Comparison of ENCODE assay signal across 21 mouse cellular contexts in the genomic region with DNA sequence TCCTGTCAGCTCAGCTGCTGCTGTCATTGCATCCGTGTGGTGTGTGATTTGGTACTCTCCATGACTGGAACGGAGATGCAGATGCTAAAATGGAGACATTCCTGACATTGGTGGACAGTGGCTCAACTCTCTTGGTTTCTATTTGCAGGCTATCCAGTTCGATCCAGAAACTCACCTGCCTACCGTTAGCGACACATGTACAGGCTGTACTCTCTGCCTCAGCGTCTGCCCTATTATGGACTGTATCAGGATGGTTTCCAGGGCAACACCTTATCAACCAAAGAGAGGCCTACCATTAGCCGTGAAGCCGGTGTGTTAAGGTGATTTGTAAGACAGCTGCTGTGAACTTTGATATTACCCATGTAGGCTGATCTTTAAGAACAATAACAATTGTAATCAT.
DNase-seq lines count a peak whose midpoint lies in the region; ATAC-seq and TF ChIP-seq lines count a peak whose summit lies in the region.
"Had no signal": no experiment of that assay in that cellular context is flagged by ENCODE, and none has a peak within 500 bp of the region (broad histone marks: within the 10 kb centered on the region; RNA-seq: fewer than 3 reads in every experiment).

No protein-coding gene starts in this region.

- ATAC-seq in forebrain, embryonic 14.5 days: peak; percentile 67; the same call in 1 of the 2 replicates
- ATAC-seq in midbrain, embryonic 13.5 days: 0 out of 2 replicates have a peak, but pooled peaks have one; percentile 50

- no peaks in the 10 kb centered on the region for H3K9me3 ChIP-seq in forebrain, embryonic 14.5 days (replicated peaks; ENCODE audit: control insufficient read depth, low read length)
- no peaks in the 10 kb centered on the region for H3K9me3 ChIP-seq in forebrain, embryonic 10.5 days
- no peaks in the 10 kb centered on the region for H3K9me3 ChIP-seq in midbrain, embryonic 13.5 days
- H3K9me3 ChIP-seq: embryonic facial prominence, embryonic 13.5 days; limb, embryonic 15.5 days; stomach, embryonic 15.5 days had no signal

- H3K4me3 ChIP-seq in forebrain, embryonic 14.5 days (ENCODE audit: low read depth, low read length): no peak overlapping the region
- no peak overlapping the region for H3K4me3 ChIP-seq in forebrain, embryonic 10.5 days
- H3K4me3 ChIP-seq in testis, adult 2 months (ENCODE audit: control insufficient read depth, low read depth, low read length): peak overlapping the region; percentile 14
- no peak overlapping the region for H3K4me3 ChIP-seq in midbrain, embryonic 13.5 days (replicated peaks)
- H3K4me3 ChIP-seq: embryonic facial prominence, embryonic 13.5 days; gastrocnemius, adult 2 months; limb, embryonic 15.5 days; megakaryocyte, embryonic 14.5 days; stomach, embryonic 15.5 days had no signal

- peaks cover 2% of the 10 kb centered on the region; the same call in 1 of the 2 replicates for H3K4me1 ChIP-seq in forebrain, embryonic 14.5 days (ENCODE audit: control insufficient read depth, insufficient read depth, low read length)
- no peaks in the 10 kb centered on the region for H3K4me1 ChIP-seq in forebrain, embryonic 10.5 days
- H3K4me1 ChIP-seq in testis, adult 2 months (ENCODE audit: control insufficient read depth, insufficient read depth, low read length): no peaks in the 10 kb centered on the region
- H3K4me1 ChIP-seq in midbrain, embryonic 13.5 days (replicated peaks): no peaks in the 10 kb centered on the region
- H3K4me1 ChIP-seq: embryonic facial prominence, embryonic 13.5 days; limb, embryonic 15.5 days; megakaryocyte, embryonic 14.5 days; stomach, embryonic 15.5 days had no signal

- WGBS in forebrain, embryonic 14.5 days: 64% methylated on average over 8 of the region's 8 CpGs
- WGBS in forebrain, embryonic 10.5 days: 86% methylated on average over 8 of the region's 8 CpGs
- 72% methylated on average over 8 of the region's 8 CpGs for WGBS in midbrain, embryonic 13.5 days

- DNase-seq in forebrain, embryonic 14.5 days (ENCODE audit: low spot score): peak; percentile 23
- DNase-seq in forebrain, embryonic 10.5 days (ENCODE audit: extremely low spot score, low spot score): no peak
- no peak for DNase-seq in testis, postnatal 10 days (ENCODE audit: low spot score)
- DNase-seq in adrenal gland, postnatal 36 days: no peak
- DNase-seq in lung, postnatal 25 days (ENCODE audit: low spot score): no peak
- no peak for DNase-seq in cerebellum, postnatal 25 days
- DNase-seq: cerebellum, adult 8-10 months; gastrocnemius, adult 2 months; heart, postnatal 4 days; kidney, adult 8-10 months; kidney, postnatal 4 days; lung, postnatal 10 days; spleen, adult 18-20 months; thymus, postnatal 4 days had no signal

- no peak overlapping the region for H3K4me2 ChIP-seq in forebrain, embryonic 14.5 days (ENCODE audit: low read length)
- no peak overlapping the region for H3K4me2 ChIP-seq in midbrain, embryonic 13.5 days (replicated peaks)
- H3K4me2 ChIP-seq: embryonic facial prominence, embryonic 13.5 days; limb, embryonic 15.5 days; stomach, embryonic 15.5 days had no signal

- H3K27ac ChIP-seq in forebrain, embryonic 14.5 days (ENCODE audit: low read depth, low read length): no peak overlapping the region
- no peak overlapping the region for H3K27ac ChIP-seq in forebrain, embryonic 10.5 days
- H3K27ac ChIP-seq in testis, adult 2 months (ENCODE audit: control insufficient read depth, insufficient read depth, low read depth, low read length): no peak overlapping the region
- H3K27ac ChIP-seq in midbrain, embryonic 13.5 days: no peak overlapping the region
- H3K27ac ChIP-seq: embryonic facial prominence, embryonic 13.5 days; gastrocnemius, adult 2 months; limb, embryonic 15.5 days; stomach, embryonic 15.5 days had no signal

- no peak overlapping the region for H3K9ac ChIP-seq in forebrain, embryonic 14.5 days (ENCODE audit: low read length)
- H3K9ac ChIP-seq in midbrain, embryonic 13.5 days (replicated peaks): no peak overlapping the region
- H3K9ac ChIP-seq: embryonic facial prominence, embryonic 13.5 days; limb, embryonic 15.5 days; stomach, embryonic 15.5 days had no signal

- H3K36me3 ChIP-seq in forebrain, embryonic 14.5 days (ENCODE audit: control insufficient read depth, insufficient read depth, low read length): no peaks in the 10 kb centered on the region
- H3K36me3 ChIP-seq in forebrain, embryonic 10.5 days (replicated peaks): no peaks in the 10 kb centered on the region
- H3K36me3 ChIP-seq in testis, adult 2 months (ENCODE audit: control insufficient read depth, insufficient read depth, low read length): no peaks in the 10 kb centered on the region
- H3K36me3 ChIP-seq in midbrain, embryonic 13.5 days: no peaks in the 10 kb centered on the region
- H3K36me3 ChIP-seq: embryonic facial prominence, embryonic 13.5 days; limb, embryonic 15.5 days; stomach, embryonic 15.5 days had no signal

- TF ChIP-seq POLR2A in testis, adult 2 months (IDR thresholded peaks at IDR 0.05; ENCODE audit: control insufficient read depth, low read depth, low read length): no peak

- H3K27me3 ChIP-seq in forebrain, embryonic 14.5 days (replicated peaks; ENCODE audit: control insufficient read depth, insufficient read depth, low read length): no peaks in the 10 kb centered on the region
- H3K27me3 ChIP-seq in forebrain, embryonic 10.5 days (ENCODE audit: poor library complexity, severe bottlenecking): no peaks in the 10 kb centered on the region
- H3K27me3 ChIP-seq in testis, adult 2 months (ENCODE audit: control insufficient read depth, insufficient read depth, low read length): no peaks in the 10 kb centered on the region
- no peaks in the 10 kb centered on the region for H3K27me3 ChIP-seq in midbrain, embryonic 13.5 days
- H3K27me3 ChIP-seq: CH12.LX; embryonic facial prominence, embryonic 13.5 days; limb, embryonic 15.5 days; megakaryocyte, embryonic 14.5 days; stomach, embryonic 15.5 days had no signal

- TF ChIP-seq CTCF in testis, adult 2 months (IDR thresholded peaks at IDR 0.05; ENCODE audit: control insufficient read depth, insufficient read depth, insufficient replicate concordance, low read depth, low read length): no peak
